Comparison of ENCODE assay signal across 29 mouse cellular contexts in the genomic region with DNA sequence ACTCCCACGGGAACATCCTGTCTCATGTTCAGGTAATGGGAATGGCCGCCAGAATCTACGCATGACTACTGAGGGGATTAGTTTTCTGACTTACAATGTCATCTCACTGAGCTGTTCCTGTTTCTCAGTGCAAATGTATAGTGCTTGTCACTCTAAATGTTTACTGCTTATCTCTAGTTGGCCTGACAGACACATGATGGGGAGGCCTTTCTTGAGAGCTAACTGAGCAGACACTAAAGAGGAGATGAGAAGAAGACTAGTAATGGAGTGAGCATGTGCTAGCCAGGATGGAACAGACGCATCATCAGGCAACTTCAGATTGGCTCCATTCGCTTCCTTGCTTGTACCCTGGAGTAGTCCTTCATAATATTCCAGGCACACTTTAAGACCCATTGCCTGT. TPM values are rescaled to one million over a fixed set of nuclear protein-coding genes. Genes with fewer than 3 reads are reported as not detected.
DNase-seq lines count a peak whose midpoint lies in the region; ATAC-seq and TF ChIP-seq lines count a peak whose summit lies in the region.
"Had no signal": no experiment of that assay in that cellular context is flagged by ENCODE, and none has a peak within 500 bp of the region (broad histone marks: within the 10 kb centered on the region; RNA-seq: fewer than 3 reads in every experiment).

No protein-coding gene starts in this region.

- no peak for TF ChIP-seq EP300 in liver, postnatal 0 days (IDR thresholded peaks at IDR 0.05; ENCODE audit: low read depth)
- TF ChIP-seq EP300 in MEL (IDR thresholded peaks at IDR 0.05; ENCODE audit: low read depth in 1 of 2, low read length in 2 of 2): no peak

- H3K27ac ChIP-seq in liver, embryonic 11.5 days (ENCODE audit: low read depth, low read length): no peak overlapping the region
- H3K27ac ChIP-seq in liver, postnatal 0 days (ENCODE audit: low read depth): no peak overlapping the region
- H3K27ac ChIP-seq in MEL (ENCODE audit: control insufficient read depth, low read depth, low read length): no peak overlapping the region
- H3K27ac ChIP-seq in liver, embryonic 13.5 days: no peak overlapping the region
- no peak overlapping the region for H3K27ac ChIP-seq in kidney, embryonic 14.5 days (ENCODE audit: low read depth, low read length)
- H3K27ac ChIP-seq: embryonic facial prominence, embryonic 10.5 days; embryonic facial prominence, embryonic 13.5 days; forebrain, embryonic 12.5 days; forebrain, embryonic 15.5 days; gastrocnemius, adult 2 months; heart, embryonic 10.5 days; heart, embryonic 13.5 days; hindbrain, embryonic 14.5 days; hindbrain, postnatal 0 days had no signal

- TF ChIP-seq POLR2A in MEL (IDR thresholded peaks at IDR 0.05; ENCODE audit: control insufficient read depth in 1 of 2, insufficient read depth in 1 of 2, low read depth in 1 of 2, low read length in 2 of 2, poor library complexity in 1 of 2): no peak

- no peaks in the 10 kb centered on the region for H3K36me3 ChIP-seq in liver, embryonic 11.5 days (ENCODE audit: control insufficient read depth, insufficient read depth, low read length)
- no peaks in the 10 kb centered on the region for H3K36me3 ChIP-seq in liver, postnatal 0 days (replicated peaks; ENCODE audit: insufficient read depth, low read length)
- no peaks in the 10 kb centered on the region for H3K36me3 ChIP-seq in MEL (ENCODE audit: control insufficient read depth in 1 of 2, insufficient read depth in 2 of 2, low read length in 2 of 2)
- no peaks in the 10 kb centered on the region for H3K36me3 ChIP-seq in liver, embryonic 13.5 days
- no peaks in the 10 kb centered on the region for H3K36me3 ChIP-seq in kidney, embryonic 14.5 days (ENCODE audit: control insufficient read depth, insufficient read depth, low read length)
- H3K36me3 ChIP-seq: embryonic facial prominence, embryonic 10.5 days; embryonic facial prominence, embryonic 13.5 days; forebrain, embryonic 12.5 days; forebrain, embryonic 15.5 days; heart, embryonic 10.5 days; heart, embryonic 13.5 days had no signal

- no peak overlapping the region for H3K9ac ChIP-seq in liver, embryonic 11.5 days (ENCODE audit: low read depth, low read length)
- no peak overlapping the region for H3K9ac ChIP-seq in liver, postnatal 0 days (replicated peaks)
- no peak overlapping the region for H3K9ac ChIP-seq in MEL (ENCODE audit: control insufficient read depth, low read depth, low read length, poor library complexity, severe bottlenecking)
- no peak overlapping the region for H3K9ac ChIP-seq in liver, embryonic 13.5 days
- no peak overlapping the region for H3K9ac ChIP-seq in kidney, embryonic 14.5 days (ENCODE audit: low read depth, low read length)
- H3K9ac ChIP-seq: embryonic facial prominence, embryonic 13.5 days; forebrain, embryonic 12.5 days; forebrain, embryonic 15.5 days; heart, embryonic 13.5 days; hindbrain, embryonic 14.5 days had no signal

- ATAC-seq in liver, embryonic 11.5 days (replicated peaks; ENCODE audit: low FRiP score): peak; percentile 67; the same call in 1 of the 2 replicates
- ATAC-seq in liver, postnatal 0 days: no peak
- peak; percentile 57; the same call in 1 of the 2 replicates for ATAC-seq in liver, embryonic 13.5 days (ENCODE audit: low read depth)
- no peak for ATAC-seq in kidney, embryonic 14.5 days (ENCODE audit: low FRiP score, low TSS enrichment)
- ATAC-seq: CD4-positive, CD25-positive, alpha-beta regulatory T cell, adult 4 months; forebrain, embryonic 15.5 days; hindbrain, postnatal 0 days; inflammation-experienced regulatory T-cells, adult 6 months; Patski had no signal

- DNase-seq in liver, embryonic 11.5 days (ENCODE audit: low spot score): no peak
- DNase-seq in liver, postnatal 0 days: no peak
- peak; percentile 22 for DNase-seq in MEL (ENCODE audit: low read depth, low spot score)
- DNase-seq in liver, embryonic 13.5 days: no peak
- no peak for DNase-seq in layer of hippocampus, adult 9-10 months (ENCODE audit: low spot score)
- DNase-seq: adrenal gland, postnatal 14 days; cerebellum, adult 11 months; cerebellum, adult 2 months; cerebellum, adult 9-11 months; cerebellum, postnatal 25 days; embryo, embryonic 11 days; gastrocnemius, adult 2 months; gastrocnemius, postnatal 14 days; heart, adult 18-20 months; heart, postnatal 14 days; heart, postnatal 4 days had no signal

- H3K4me1 ChIP-seq in liver, embryonic 11.5 days (replicated peaks; ENCODE audit: control insufficient read depth, insufficient read depth, low read length): peaks cover 13% of the 10 kb centered on the region
- no peaks in the 10 kb centered on the region; the same call in 1 of the 2 replicates for H3K4me1 ChIP-seq in liver, postnatal 0 days (ENCODE audit: insufficient read depth)
- no peaks in the 10 kb centered on the region for H3K4me1 ChIP-seq in MEL (ENCODE audit: control insufficient read depth in 1 of 2, insufficient read depth in 2 of 2, low read length in 2 of 2)
- H3K4me1 ChIP-seq in liver, embryonic 13.5 days (replicated peaks): peaks cover 14% of the 10 kb centered on the region
- no peaks in the 10 kb centered on the region for H3K4me1 ChIP-seq in kidney, embryonic 14.5 days (ENCODE audit: control insufficient read depth, insufficient read depth, low read length)
- H3K4me1 ChIP-seq: embryonic facial prominence, embryonic 10.5 days; forebrain, embryonic 12.5 days; forebrain, embryonic 15.5 days had no signal

- TF ChIP-seq CTCF in liver, postnatal 0 days (IDR thresholded peaks at IDR 0.05; ENCODE audit: low read depth): no peak
- TF ChIP-seq CTCF in MEL (IDR thresholded peaks at IDR 0.05 in 2 of 3, conservative IDR thresholded peaks at IDR 0.05 in 1 of 3; ENCODE audit: control insufficient read depth in 1 of 3, insufficient read depth in 1 of 3, low read depth in 2 of 3, low read length in 3 of 3, poor library complexity in 1 of 3, severe bottlenecking in 1 of 3): no peak

- H3K4me2 ChIP-seq in liver, embryonic 11.5 days: no peak overlapping the region
- no peak overlapping the region for H3K4me2 ChIP-seq in liver, postnatal 0 days (ENCODE audit: low read depth, low read length)
- H3K4me2 ChIP-seq in liver, embryonic 13.5 days: no peak overlapping the region
- H3K4me2 ChIP-seq in kidney, embryonic 14.5 days (replicated peaks; ENCODE audit: low read depth, low read length): no peak overlapping the region
- H3K4me2 ChIP-seq: embryonic facial prominence, embryonic 13.5 days; forebrain, embryonic 12.5 days; forebrain, embryonic 15.5 days; heart, embryonic 13.5 days; hindbrain, embryonic 14.5 days had no signal

- no peak overlapping the region for H3K4me3 ChIP-seq in liver, embryonic 11.5 days (ENCODE audit: low read depth, low read length)
- no peak overlapping the region for H3K4me3 ChIP-seq in liver, postnatal 0 days (ENCODE audit: low read depth, low read length)
- H3K4me3 ChIP-seq in MEL (ENCODE audit: control insufficient read depth in 1 of 2, insufficient read depth in 1 of 2, low read depth in 2 of 2, low read length in 2 of 2): no peak overlapping the region
- no peak overlapping the region for H3K4me3 ChIP-seq in liver, embryonic 13.5 days (replicated peaks)
- H3K4me3 ChIP-seq in kidney, embryonic 14.5 days (ENCODE audit: low read length): no peak overlapping the region
- H3K4me3 ChIP-seq: embryonic facial prominence, embryonic 10.5 days; embryonic facial prominence, embryonic 13.5 days; erythroblast, embryonic 14.5 days; forebrain, embryonic 12.5 days; forebrain, embryonic 15.5 days; gastrocnemius, adult 2 months; heart, embryonic 10.5 days; heart, embryonic 13.5 days had no signal

- TF ChIP-seq RAD21 in MEL (IDR thresholded peaks at IDR 0.05; ENCODE audit: low read depth, low read length): no peak

- H3K27me3 ChIP-seq in liver, embryonic 11.5 days (replicated peaks; ENCODE audit: control insufficient read depth, insufficient read depth, low read length): no peaks in the 10 kb centered on the region
- no peaks in the 10 kb centered on the region for H3K27me3 ChIP-seq in liver, postnatal 0 days (ENCODE audit: insufficient read depth, low read length)
- no peaks in the 10 kb centered on the region for H3K27me3 ChIP-seq in MEL (ENCODE audit: control insufficient read depth in 1 of 2, insufficient read depth in 2 of 2, low read length in 2 of 2)
- no peaks in the 10 kb centered on the region for H3K27me3 ChIP-seq in liver, embryonic 13.5 days
- no peaks in the 10 kb centered on the region for H3K27me3 ChIP-seq in kidney, embryonic 14.5 days (ENCODE audit: control insufficient read depth, insufficient read depth, low read length)
- H3K27me3 ChIP-seq: embryonic facial prominence, embryonic 13.5 days; forebrain, embryonic 12.5 days; forebrain, embryonic 15.5 days; heart, embryonic 13.5 days had no signal

- WGBS in liver, embryonic 11.5 days: 88% methylated on average over 5 of the region's 5 CpGs
- 79% methylated on average over 5 of the region's 5 CpGs for WGBS in liver, postnatal 0 days (ENCODE audit: insufficient replicate concordance)
- 63% methylated on average over 5 of the region's 5 CpGs for WGBS in liver, embryonic 13.5 days (ENCODE audit: insufficient replicate concordance)
- 96% methylated on average over 5 of the region's 5 CpGs for WGBS in kidney, embryonic 14.5 days

- no peaks in the 10 kb centered on the region for H3K79me2 ChIP-seq in MEL (ENCODE audit: control insufficient read depth, insufficient read depth, low read length, poor library complexity)

- no peaks in the 10 kb centered on the region for H3K9me3 ChIP-seq in liver, embryonic 11.5 days (ENCODE audit: control insufficient read depth, low read length)
- no peaks in the 10 kb centered on the region for H3K9me3 ChIP-seq in liver, postnatal 0 days (ENCODE audit: low read length)
- no peaks in the 10 kb centered on the region for H3K9me3 ChIP-seq in MEL (replicated peaks; ENCODE audit: insufficient read depth, low read length)
- no peaks in the 10 kb centered on the region for H3K9me3 ChIP-seq in liver, embryonic 13.5 days (replicated peaks)
- no peaks in the 10 kb centered on the region for H3K9me3 ChIP-seq in kidney, embryonic 14.5 days (ENCODE audit: control insufficient read depth, low read length)
- H3K9me3 ChIP-seq: embryonic facial prominence, embryonic 10.5 days; embryonic facial prominence, embryonic 13.5 days; forebrain, embryonic 12.5 days; forebrain, embryonic 15.5 days; heart, embryonic 10.5 days; heart, embryonic 13.5 days had no signal

TF ChIP-seq in MEL, 35 proteins besides CTCF, POLR2A, EP300 and RAD21 (continues in another document):
- TF ChIP-seq ZKSCAN1 (IDR thresholded peaks at IDR 0.05; ENCODE audit: low read depth, low read length) (no peak), POLR2AphosphoS2 (IDR thresholded peaks at IDR 0.05; ENCODE audit: low read length) (no peak), MEF2A (IDR thresholded peaks at IDR 0.05; ENCODE audit: extremely low read depth, insufficient replicate concordance, low read depth, low read length, poor library complexity, severe bottlenecking) (no peak)

RNA-seq across cellular contexts. Expression of a gene that starts 43.0 kb away (rescaled TPM):
- polyA plus RNA-seq in liver, embryonic 11.5 days (2014; fragmentation: Nextera tagmentation; extraction: Ambion mirVana): 43.9 and 46.0 TPM in 2 replicates
- polyA plus RNA-seq in liver, postnatal 0 days (2015; fragmentation: Nextera tagmentation; extraction: Ambion mirVana): 13.5 and 14.0 TPM in 2 replicates
- total RNA-seq in MEL (2012; rRNA removed): not detected in 2 replicates
- not detected for polyA plus RNA-seq in MEL (2012; ENCODE audit: insufficient read depth in 1 of 2, insufficient read length in 2 of 2, low read depth in 1 of 2, low replicate concordance in 2 of 2, missing spikeins in 1 of 2)
- 15.4 and 21.7 TPM in 2 replicates for polyA plus RNA-seq in liver, embryonic 13.5 days (2015; fragmentation: Nextera tagmentation; extraction: Ambion mirVana)
- polyA plus RNA-seq in kidney, embryonic 14.5 days (2014; fragmentation: Nextera tagmentation; extraction: Ambion mirVana): 54.8 and 56.7 TPM in 2 replicates
- polyA plus RNA-seq: Patski had no signal

Comparison
In these comparisons a context has a peak if more than half of its experiments do, and no peak if none do; other contexts are left out.
1. ATAC-seq: peak in liver, embryonic 11.5 days (single experiment) and liver, embryonic 13.5 days (single experiment); none in liver, postnatal 0 days (single experiment) and kidney, embryonic 14.5 days (single experiment).
2. RNA of a gene that starts 43.0 kb away (polyA plus RNA-seq): 54.8 to 56.7 TPM in kidney, embryonic 14.5 days, 43.9 to 46.0 TPM in liver, embryonic 11.5 days, 15.4 to 21.7 TPM in liver, embryonic 13.5 days and 13.5 to 14.0 TPM in liver, postnatal 0 days; not detected in MEL; every median in the first group is over 10 times any median in the second.